10 mouse cellular contexts compared by ENCODE assay signal in the genomic region with DNA sequence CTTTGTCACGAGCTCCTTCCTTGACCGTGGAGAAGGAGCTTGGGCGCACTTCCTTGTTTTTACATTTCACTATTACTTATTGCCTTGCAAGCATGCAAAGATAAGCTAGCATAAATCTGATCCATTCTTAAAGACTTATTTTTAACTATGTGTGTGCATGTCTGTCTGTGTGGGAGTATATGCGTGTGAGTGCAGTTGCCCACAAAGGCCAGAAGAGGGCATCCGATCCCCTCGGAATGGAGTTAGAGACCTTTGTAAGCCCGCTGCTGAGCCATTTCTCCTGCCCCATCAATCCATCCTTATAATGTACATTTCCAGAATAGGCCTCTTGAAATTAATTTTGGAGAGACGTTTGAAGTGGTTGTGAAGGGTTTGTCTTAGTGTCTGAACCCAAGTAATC.
"Had no signal": no experiment of that assay in that cellular context is flagged by ENCODE, and none has a peak within 500 bp of the region (broad histone marks: within the 10 kb centered on the region; RNA-seq: fewer than 3 reads in every experiment).

No protein-coding gene starts in this region.

- H3K27ac ChIP-seq: limb, embryonic 13.5 days; liver, embryonic 14.5 days; midbrain, embryonic 12.5 days; neural tube, embryonic 15.5 days had no signal

- H3K4me3 ChIP-seq: kidney, embryonic 15.5 days; limb, embryonic 13.5 days; midbrain, embryonic 12.5 days; myocyte; neural tube, embryonic 15.5 days had no signal

- DNase-seq: kidney, postnatal 14 days; layer of hippocampus, postnatal 36 days; lung, adult 18-20 months; right cerebral cortex, adult 18-20 months had no signal

- H3K27me3 ChIP-seq: kidney, embryonic 15.5 days; limb, embryonic 13.5 days; midbrain, embryonic 12.5 days; neural tube, embryonic 15.5 days had no signal
